Mouse (Mus musculus): ENCODE data around the gene Hist2h2aa1. TPM values are rescaled to one million over a fixed set of nuclear protein-coding genes. Genes with fewer than 3 reads are reported as not detected.

Hist2h2aa1 gene
- polyA plus RNA-seq, 1 experiment from 2014 or later: 107 TPM

GRCm38 (mm10) chr3:96293787-96294186, 48.5 kb downstream of the Hist2h2aa1 start, which contains the start of gene Fcgr1:
Gene Fcgr1, minus strand, starts transcription at chr3:96293969.
- TF ChIP-seq EP300 (IDR thresholded peaks at IDR 0.05; ENCODE audit: low read depth) (no peak), CTCF (IDR thresholded peaks at IDR 0.05; ENCODE audit: low read depth) (no peak)
- peak within 1 kb of the TSS; percentile 13; the same call in 1 of the 2 replicates for H3K4me2 ChIP-seq (ENCODE audit: low read depth, low read length)
- 24% methylated on average over 4 of the region's 4 CpGs for WGBS (ENCODE audit: insufficient replicate concordance)
- 0 out of 2 replicates have a peak within 1 kb of the TSS, but pooled peaks have one; percentile 5 for H3K4me3 ChIP-seq (ENCODE audit: low read depth, low read length)
- DNase-seq: no peak
- 0 out of 2 replicates have a peak, but pooled peaks cover 2% of the 10 kb centered on the region for H3K4me1 ChIP-seq (ENCODE audit: insufficient read depth)
- H3K27ac ChIP-seq (ENCODE audit: low read depth): peak within 1 kb of the TSS; percentile 62
- no peaks in the 10 kb centered on the region for H3K9me3 ChIP-seq (ENCODE audit: low read length)
- no peaks in the 10 kb centered on the region for H3K27me3 ChIP-seq (ENCODE audit: insufficient read depth, low read length)
- no peaks in the 10 kb centered on the region for H3K36me3 ChIP-seq (replicated peaks; ENCODE audit: insufficient read depth, low read length)
- peak; percentile 29; the same call in 1 of the 2 replicates for ATAC-seq
- 0 out of 2 replicates have a peak within 1 kb of the TSS, but pooled peaks have one; percentile 30 for H3K9ac ChIP-seq (replicated peaks)

Small RNA genes within 50 kb of the gene (microRNA-seq; reads per million reads assigned to microRNA genes)
- gene Gm44492 (not detected), gene Gm47311 (not detected), gene Gm47313 (not detected)

Other genes starting within 250 kb of the Hist2h2aa1 start
- 10.7 and 11.7 TPM in 2 replicates for gene Plekho1, start 249.5 kb upstream of the Hist2h2aa1 start, polyA plus RNA-seq (2015; fragmentation: Nextera tagmentation; extraction: Ambion mirVana)
- 11.3 and 12.5 TPM in 2 replicates for gene Vps45, start 187.0 kb upstream of the Hist2h2aa1 start, polyA plus RNA-seq (2015; fragmentation: Nextera tagmentation; extraction: Ambion mirVana)
- 7.4 and 7.9 TPM in 2 replicates for gene Otud7b, start 141.0 kb upstream of the Hist2h2aa1 start, polyA plus RNA-seq (2015; fragmentation: Nextera tagmentation; extraction: Ambion mirVana)
- gene Mtmr11, start 83.5 kb upstream of the Hist2h2aa1 start, polyA plus RNA-seq (2015; fragmentation: Nextera tagmentation; extraction: Ambion mirVana): 2.7 and 3.0 TPM in 2 replicates
- gene Sf3b4, start 73.2 kb upstream of the Hist2h2aa1 start, polyA plus RNA-seq (2015; fragmentation: Nextera tagmentation; extraction: Ambion mirVana): 38.6 and 41.1 TPM in 2 replicates
- gene Sv2a, start 64.3 kb upstream of the Hist2h2aa1 start, polyA plus RNA-seq (2015; fragmentation: Nextera tagmentation; extraction: Ambion mirVana): 0.08 and 0.09 TPM in 2 replicates
- gene Bola1, start 25.8 kb upstream of the Hist2h2aa1 start, polyA plus RNA-seq (2015; fragmentation: Nextera tagmentation; extraction: Ambion mirVana): 49.2 and 49.3 TPM in 2 replicates
- gene Hist2h2ab, start 25.6 kb upstream of the Hist2h2aa1 start, polyA plus RNA-seq (2015; fragmentation: Nextera tagmentation; extraction: Ambion mirVana): 0.46 TPM in 1 of 2 replicates, not detected in the other
- gene Hist2h2ac, start 24.6 kb upstream of the Hist2h2aa1 start, polyA plus RNA-seq (2015; fragmentation: Nextera tagmentation; extraction: Ambion mirVana): 9.4 and 13.8 TPM in 2 replicates
- gene Hist2h2be, start 24.4 kb upstream of the Hist2h2aa1 start, polyA plus RNA-seq (2015; fragmentation: Nextera tagmentation; extraction: Ambion mirVana): 4.1 and 4.9 TPM in 2 replicates
- gene Hist2h3c2, start 6.4 kb upstream of the Hist2h2aa1 start, polyA plus RNA-seq (2015; fragmentation: Nextera tagmentation; extraction: Ambion mirVana): 5.0 and 8.1 TPM in 2 replicates
- gene Hist2h2aa2, start 5.2 kb upstream of the Hist2h2aa1 start, polyA plus RNA-seq (2015; fragmentation: Nextera tagmentation; extraction: Ambion mirVana): 224 and 229 TPM in 2 replicates
- gene Hist2h3c1, start 1.2 kb downstream of the Hist2h2aa1 start, polyA plus RNA-seq (2015; fragmentation: Nextera tagmentation; extraction: Ambion mirVana): 0.78 and 1.5 TPM in 2 replicates
- gene Hist2h4, start 17.8 kb downstream of the Hist2h2aa1 start, polyA plus RNA-seq (2015; fragmentation: Nextera tagmentation; extraction: Ambion mirVana): 40.3 and 56.7 TPM in 2 replicates
- gene Hist2h3b, start 23.2 kb downstream of the Hist2h2aa1 start, polyA plus RNA-seq (2015; fragmentation: Nextera tagmentation; extraction: Ambion mirVana): 56.1 and 84.5 TPM in 2 replicates
- 9.4 and 11.0 TPM in 2 replicates for gene Hist2h2bb, start 24.3 kb downstream of the Hist2h2aa1 start, polyA plus RNA-seq (2015; fragmentation: Nextera tagmentation; extraction: Ambion mirVana)
- 6.2 and 8.7 TPM in 2 replicates for gene Fcgr1, start 48.5 kb downstream of the Hist2h2aa1 start, polyA plus RNA-seq (2015; fragmentation: Nextera tagmentation; extraction: Ambion mirVana)
- gene BC107364, start 206.8 kb downstream of the Hist2h2aa1 start, polyA plus RNA-seq (2015; fragmentation: Nextera tagmentation; extraction: Ambion mirVana): not detected in 2 replicates